Mouse (Mus musculus): ENCODE measurements around the gene Mtcl1. TPM values are rescaled to one million over a fixed set of nuclear protein-coding genes. Genes with fewer than 3 reads are reported as not detected.

Gene Mtcl1
- polyA plus RNA-seq, 1 experiment from 2014 or later = 26.4 TPM

GRCm38 (mm10) chr17:66479311-66479710 lies 29.8 kb upstream of the Mtcl1 start:
- ATAC-seq (ENCODE audit: low read depth) = peak; percentile 93
- peak overlapping the region; percentile 83 for H3K27ac ChIP-seq (replicated peaks)
- no peaks in the 10 kb centered on the region for H3K36me3 ChIP-seq
- 7% methylated on average over 13 of the region's 13 CpGs for WGBS
- H3K4me3 ChIP-seq = peak overlapping the region; percentile 21
- H3K9ac ChIP-seq = peak overlapping the region; percentile 63
- no peaks in the 10 kb centered on the region for H3K27me3 ChIP-seq
- H3K4me1 ChIP-seq (replicated peaks) = peaks cover 27% of the 10 kb centered on the region
- no peaks in the 10 kb centered on the region for H3K9me3 ChIP-seq
- H3K4me2 ChIP-seq = peak overlapping the region; percentile 51

DNA sequence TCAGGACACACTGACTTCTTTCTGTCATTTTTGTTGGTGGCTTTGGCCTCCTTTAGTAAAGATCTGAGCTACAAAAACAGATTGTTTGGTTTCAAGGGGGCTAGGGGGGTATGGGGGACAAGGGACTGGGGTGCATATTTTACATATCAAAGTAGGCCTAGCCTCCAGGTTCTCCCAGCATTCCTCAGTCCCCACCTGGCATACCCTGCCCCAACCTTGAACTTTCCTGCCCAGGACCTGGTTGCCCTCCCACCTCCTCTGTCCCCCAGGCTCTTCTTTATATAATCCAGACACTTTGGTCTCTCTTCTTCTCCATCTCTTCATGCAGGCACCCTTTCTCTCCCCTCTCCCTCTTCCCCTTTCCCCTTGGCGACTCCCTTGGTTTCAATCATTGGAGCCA lies 23.7 kb upstream of the Mtcl1 start:
- H3K9me3 ChIP-seq = no peaks in the 10 kb centered on the region
- no peak overlapping the region for H3K4me3 ChIP-seq
- H3K4me2 ChIP-seq = no peak overlapping the region
- no peak overlapping the region for H3K9ac ChIP-seq
- 100% methylated on average over 1 of the region's 1 CpGs for WGBS
- H3K36me3 ChIP-seq = no peaks in the 10 kb centered on the region
- ATAC-seq (ENCODE audit: low read depth) = no peak
- no peaks in the 10 kb centered on the region for H3K4me1 ChIP-seq (replicated peaks)
- H3K27ac ChIP-seq (replicated peaks) = no peak overlapping the region
- no peaks in the 10 kb centered on the region for H3K27me3 ChIP-seq

DNA sequence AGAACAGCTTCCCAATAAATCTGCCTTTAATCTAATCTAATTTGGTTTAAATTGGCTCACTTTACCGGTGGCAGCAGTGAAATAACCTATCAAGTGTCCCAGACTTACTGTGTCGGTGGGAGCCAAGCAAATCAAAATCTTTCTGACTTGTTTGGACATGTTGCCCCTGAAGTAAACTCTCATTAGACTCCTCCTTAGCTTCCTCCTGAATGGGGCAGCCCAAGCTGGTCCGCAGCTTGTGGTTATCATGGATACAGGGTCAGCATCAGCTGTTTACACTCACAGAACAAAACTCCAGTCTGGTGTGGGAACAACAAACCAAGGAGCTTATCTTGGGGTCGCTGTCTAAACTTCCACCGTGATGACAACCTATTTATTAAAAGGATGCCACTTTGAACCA lies 22.2 kb upstream of the Mtcl1 start:
- H3K27ac ChIP-seq (replicated peaks) = no peak overlapping the region
- H3K4me1 ChIP-seq (replicated peaks) = no peaks in the 10 kb centered on the region
- H3K4me3 ChIP-seq = no peak overlapping the region
- H3K4me2 ChIP-seq = no peak overlapping the region
- 82% methylated on average over 5 of the region's 5 CpGs for WGBS
- H3K9ac ChIP-seq = no peak overlapping the region
- no peak for ATAC-seq (ENCODE audit: low read depth)
- no peaks in the 10 kb centered on the region for H3K36me3 ChIP-seq
- H3K27me3 ChIP-seq = no peaks in the 10 kb centered on the region
- H3K9me3 ChIP-seq = no peaks in the 10 kb centered on the region

GRCm38 (mm10) chr17:66471252-66471651 lies 21.7 kb upstream of the Mtcl1 start:
- ATAC-seq (ENCODE audit: low read depth) = no peak
- Histone ChIP-seq H3K9ac (no peak overlapping the region), H3K27ac (replicated peaks) (no peak overlapping the region), H3K36me3 (no peaks in the 10 kb centered on the region), H3K9me3 (no peaks in the 10 kb centered on the region), H3K27me3 (no peaks in the 10 kb centered on the region), H3K4me2 (no peak overlapping the region), H3K4me1 (replicated peaks) (no peaks in the 10 kb centered on the region), H3K4me3 (no peak overlapping the region)
- 88% methylated on average over 4 of the region's 4 CpGs for WGBS

DNA sequence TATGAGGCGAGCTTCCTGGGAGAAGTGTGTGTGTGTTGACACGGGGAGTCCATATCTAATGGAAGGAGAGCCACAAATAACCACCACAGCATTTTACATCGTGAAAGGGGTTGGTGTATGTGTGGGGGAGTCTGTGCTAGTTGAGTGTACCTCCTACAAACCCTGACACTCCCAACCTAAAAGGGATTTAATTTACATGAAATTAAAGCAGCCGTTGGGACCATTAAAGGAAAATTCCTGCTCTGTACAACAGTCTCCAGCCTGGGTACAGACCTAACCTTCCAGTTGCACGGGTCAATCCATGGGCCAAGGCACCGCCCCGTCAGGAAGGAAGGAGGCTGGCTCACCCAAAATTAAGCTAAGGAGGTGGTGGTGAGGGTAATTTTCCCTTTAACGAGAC lies 20.5 kb upstream of the Mtcl1 start:
- H3K27ac ChIP-seq (replicated peaks) = no peak overlapping the region
- 42% methylated on average over 8 of the region's 8 CpGs for WGBS
- no peak overlapping the region for H3K4me3 ChIP-seq
- no peaks in the 10 kb centered on the region for H3K4me1 ChIP-seq (replicated peaks)
- H3K9ac ChIP-seq = no peak overlapping the region
- H3K9me3 ChIP-seq = no peaks in the 10 kb centered on the region
- no peak for ATAC-seq (ENCODE audit: low read depth)
- H3K4me2 ChIP-seq = no peak overlapping the region
- H3K27me3 ChIP-seq = no peaks in the 10 kb centered on the region
- H3K36me3 ChIP-seq = no peaks in the 10 kb centered on the region

- Histone ChIP-seq H3K27me3 (0 out of 2 replicates have a peak, but pooled peaks cover 4% of the 10 kb centered on the region), H3K36me3 (no peaks in the 10 kb centered on the region), H3K27ac (replicated peaks) (no peak overlapping the region), H3K9ac (no peak overlapping the region), H3K4me3 (no peak overlapping the region), H3K4me2 (no peak overlapping the region), H3K4me1 (replicated peaks) (no peaks in the 10 kb centered on the region), H3K9me3 (no peaks in the 10 kb centered on the region)
- WGBS = 45% methylated on average over 1 of the region's 1 CpGs
- no peak for ATAC-seq (ENCODE audit: low read depth)
Measured at GRCm38 (mm10) chr17:66457278-66457677, 7.7 kb upstream of the Mtcl1 start.

DNA sequence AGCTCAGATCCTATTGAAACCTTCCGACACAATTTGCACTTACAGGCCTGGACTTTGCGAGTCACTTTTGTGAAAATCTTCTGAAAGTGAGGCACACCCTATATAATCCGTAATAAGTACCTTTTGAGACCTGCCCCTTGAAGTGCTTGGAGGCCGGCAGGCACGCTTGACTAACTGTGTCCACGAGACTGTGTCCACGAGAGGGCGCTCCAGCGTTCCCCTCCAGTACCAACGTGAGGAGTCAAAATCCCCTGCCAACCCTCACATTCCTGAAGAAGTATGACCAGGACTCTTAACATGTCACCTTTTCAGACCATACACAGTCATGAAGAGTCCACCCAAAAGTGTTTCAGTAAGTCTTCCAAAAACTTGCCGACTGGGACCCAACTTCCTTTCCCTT lies 1.6 kb upstream of the Mtcl1 start:
- no peak for ATAC-seq (ENCODE audit: low read depth)

DNA sequence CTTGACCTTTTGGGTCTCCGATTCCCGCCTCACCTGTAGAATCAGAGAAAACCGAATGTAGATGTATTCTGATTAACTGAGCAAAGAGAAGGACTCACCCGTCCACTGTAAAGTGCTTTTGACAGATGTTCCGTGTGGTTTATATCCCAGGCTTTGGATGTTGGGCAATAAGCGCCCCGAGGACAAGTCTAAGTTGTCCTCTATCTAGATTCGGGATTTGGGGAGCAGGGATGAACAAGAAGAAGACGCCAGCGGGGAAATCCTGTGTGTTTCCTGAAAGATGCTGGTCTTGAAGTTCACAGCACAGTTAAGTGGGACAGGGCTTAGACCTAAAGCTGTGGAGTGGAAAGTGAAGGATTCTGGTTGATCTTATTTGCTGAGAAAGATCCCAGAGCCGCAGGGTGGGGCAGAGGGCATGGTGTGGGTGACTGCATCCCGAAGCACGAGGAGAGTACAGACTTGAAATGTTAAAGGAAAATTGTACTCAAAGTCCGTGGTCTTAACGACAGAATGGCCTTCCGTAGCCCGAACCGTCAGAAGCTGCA lies 1.0 kb upstream of the Mtcl1 start:
- 2% methylated on average over 18 of the region's 18 CpGs for WGBS
- no peaks in the 10 kb centered on the region for H3K36me3 ChIP-seq
- peak overlapping the region; percentile 91 for H3K4me2 ChIP-seq
- no peak for ATAC-seq (ENCODE audit: low read depth)
- peak overlapping the region; percentile 99; the same call in 1 of the 2 replicates for H3K9ac ChIP-seq
- no peak overlapping the region for H3K27ac ChIP-seq (replicated peaks)
- H3K4me3 ChIP-seq = peak overlapping the region; percentile 92
- H3K4me1 ChIP-seq (replicated peaks) = peaks cover 46% of the 10 kb centered on the region
- no peaks in the 10 kb centered on the region for H3K9me3 ChIP-seq
- H3K27me3 ChIP-seq = peaks cover 13% of the 10 kb centered on the region; the same call in 1 of the 2 replicates

More for the DNA sequence above, 1.6 kb upstream of the Mtcl1 start:
- Histone ChIP-seq H3K9me3 (no peaks in the 10 kb centered on the region), H3K27me3 (peaks cover 13% of the 10 kb centered on the region; the same call in 1 of the 2 replicates), H3K27ac (replicated peaks) (no peak overlapping the region), H3K4me2 (peak overlapping the region; percentile 91), H3K36me3 (no peaks in the 10 kb centered on the region), H3K9ac (no peak overlapping the region), H3K4me1 (replicated peaks) (peaks cover 41% of the 10 kb centered on the region), H3K4me3 (peak overlapping the region; percentile 92; the same call in 1 of the 2 replicates)
- WGBS = under 1% methylated on average over 11 of the region's 11 CpGs

GRCm38 (mm10) chr17:66448421-66449405 lies 837 bp downstream of the Mtcl1 start:
- Histone ChIP-seq H3K9me3 (no peaks in the 10 kb centered on the region), H3K4me3 (peak overlapping the region; percentile 92), H3K4me1 (replicated peaks) (peaks cover 65% of the 10 kb centered on the region), H3K36me3 (no peaks in the 10 kb centered on the region), H3K9ac (peak overlapping the region; percentile 99), H3K4me2 (peak overlapping the region; percentile 91), H3K27me3 (peaks cover 13% of the 10 kb centered on the region; the same call in 1 of the 2 replicates), H3K27ac (replicated peaks) (peak overlapping the region; percentile 97)
- peak; percentile 36 for ATAC-seq (ENCODE audit: low read depth)
- under 1% methylated on average over 95 of the region's 136 CpGs for WGBS

- Histone ChIP-seq H3K4me3 (peak overlapping the region; percentile 92), H3K27me3 (peaks cover 13% of the 10 kb centered on the region; the same call in 1 of the 2 replicates), H3K4me2 (peak overlapping the region; percentile 91), H3K27ac (replicated peaks) (peak overlapping the region; percentile 97), H3K4me1 (replicated peaks) (peaks cover 71% of the 10 kb centered on the region), H3K9me3 (no peaks in the 10 kb centered on the region), H3K36me3 (no peaks in the 10 kb centered on the region), H3K9ac (peak overlapping the region; percentile 99)
- WGBS = 2% methylated on average over 13 of the region's 13 CpGs
- ATAC-seq (ENCODE audit: low read depth) = no peak
Measured at GRCm38 (mm10) chr17:66447978-66448377, 1.6 kb downstream of the Mtcl1 start.

DNA sequence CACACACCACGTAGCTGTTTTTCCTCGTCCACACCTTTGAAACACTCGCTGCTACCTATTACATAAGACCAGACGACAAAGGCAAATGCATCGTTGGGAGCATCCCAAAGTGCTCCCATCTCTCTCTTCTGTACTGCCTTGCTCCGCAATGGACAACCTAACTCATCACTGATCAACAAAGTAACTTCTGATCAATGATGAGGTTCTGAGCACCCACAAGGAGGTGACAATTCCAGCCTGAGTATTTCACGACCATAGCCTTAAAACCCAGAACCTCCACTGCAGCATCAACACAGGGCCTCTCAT lies 2.6 kb downstream of the Mtcl1 start:
- 34% methylated on average over 7 of the region's 7 CpGs for WGBS
- H3K4me3 ChIP-seq = peak overlapping the region; percentile 92
- no peaks in the 10 kb centered on the region for H3K9me3 ChIP-seq
- H3K27me3 ChIP-seq = peaks cover 6% of the 10 kb centered on the region; the same call in 1 of the 2 replicates
- H3K4me2 ChIP-seq = peak overlapping the region; percentile 91
- peak overlapping the region; percentile 99 for H3K9ac ChIP-seq
- 0 out of 2 replicates have a peak overlapping the region, but pooled peaks have one; percentile 18 for H3K27ac ChIP-seq (replicated peaks)
- H3K36me3 ChIP-seq = no peaks in the 10 kb centered on the region
- H3K4me1 ChIP-seq (replicated peaks) = peaks cover 76% of the 10 kb centered on the region
- ATAC-seq (ENCODE audit: low read depth) = no peak
